ENCODE assay signal across 9 mouse cellular contexts in the genomic region with DNA sequence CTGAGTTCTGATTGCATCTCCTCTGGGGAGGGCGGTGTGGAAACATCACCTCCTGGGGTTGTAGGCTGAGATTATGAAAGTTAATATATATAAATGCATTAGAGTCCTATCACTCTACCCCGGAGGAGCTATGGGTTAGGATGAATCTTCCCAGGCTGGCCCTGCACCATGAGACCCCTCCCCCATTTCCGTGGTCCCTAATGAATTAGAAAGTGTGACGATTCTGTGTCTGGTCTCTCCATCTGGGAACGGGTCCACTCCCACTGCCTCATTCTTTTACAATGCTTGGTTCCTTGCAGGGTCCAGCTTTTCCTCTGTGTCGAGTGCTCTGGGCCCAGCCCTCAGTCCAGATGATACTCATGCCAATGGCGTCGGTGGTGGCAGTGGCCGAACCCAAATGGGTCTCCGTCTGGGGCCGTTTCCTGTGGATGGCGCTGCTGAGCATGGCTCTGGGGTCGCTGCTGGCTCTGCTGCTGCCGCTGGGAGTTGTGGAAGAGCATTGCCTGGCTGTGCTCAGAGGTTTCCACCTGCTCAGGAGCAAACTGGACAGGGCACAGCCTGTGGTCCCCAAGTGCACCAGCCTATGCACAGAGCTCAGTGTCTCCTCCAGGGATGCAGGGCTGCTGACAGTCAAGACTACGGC. TPM values are rescaled to one million over a fixed set of nuclear protein-coding genes. Genes with fewer than 3 reads are reported as not detected.
DNase-seq lines count a peak whose midpoint lies in the region; ATAC-seq lines count a peak whose summit lies in the region.
"Had no signal": no experiment of that assay in that cellular context is flagged by ENCODE, and none has a peak within 500 bp of the region (broad histone marks: within the 10 kb centered on the region; RNA-seq: fewer than 3 reads in every experiment).

No protein-coding gene starts in this region.

- intact Hi-C loops in left cerebral cortex, postnatal 4 days (cut with DNase I), result no loop called here

- peak overlapping the region; percentile 71 for H3K4me2 ChIP-seq in intestine, embryonic 15.5 days (replicated peaks)
- H3K4me2 ChIP-seq in neural tube, embryonic 15.5 days, result peak overlapping the region; percentile 86

- no peak for ATAC-seq in intestine, embryonic 15.5 days
- ATAC-seq in neural tube, embryonic 15.5 days (ENCODE audit: low FRiP score), result no peak

- peak overlapping the region; percentile 65 for H3K4me3 ChIP-seq in intestine, embryonic 15.5 days (replicated peaks)
- peak overlapping the region; percentile 66 for H3K4me3 ChIP-seq in neural tube, embryonic 15.5 days (replicated peaks)

- peak overlapping the region; percentile 64 for H3K9ac ChIP-seq in intestine, embryonic 15.5 days
- H3K9ac ChIP-seq in neural tube, embryonic 15.5 days (replicated peaks), result peak overlapping the region; percentile 74

- WGBS in intestine, embryonic 15.5 days, result 36% methylated on average over 15 of the region's 15 CpGs
- WGBS in neural tube, embryonic 15.5 days, result 41% methylated on average over 15 of the region's 15 CpGs

- H3K4me1 ChIP-seq in intestine, embryonic 15.5 days (replicated peaks), result peaks cover 17% of the 10 kb centered on the region
- peaks cover 28% of the 10 kb centered on the region for H3K4me1 ChIP-seq in neural tube, embryonic 15.5 days

- 0 out of 2 replicates have a peak overlapping the region, but pooled peaks have one; percentile 91 for H3K27ac ChIP-seq in intestine, embryonic 15.5 days
- H3K27ac ChIP-seq in neural tube, embryonic 15.5 days (replicated peaks), result peak overlapping the region; percentile 98

- no peaks in the 10 kb centered on the region for H3K9me3 ChIP-seq in intestine, embryonic 15.5 days
- H3K9me3 ChIP-seq in neural tube, embryonic 15.5 days (replicated peaks), result no peaks in the 10 kb centered on the region

- DNase-seq in cerebellum, adult 11-12 months, result peak; percentile 62
- no peak for DNase-seq in cerebellum, adult 11 months
- DNase-seq in retina, embryonic 14.5 days (ENCODE audit: low spot score), result peak; percentile 12
- DNase-seq in retina, postnatal 1 day, result no peak
- DNase-seq in frontal cortex, postnatal 10 days (ENCODE audit: low spot score in 2 of 2), result no peak
- DNase-seq in left cerebral cortex, postnatal 4 days, result no peak

- no peaks in the 10 kb centered on the region for H3K27me3 ChIP-seq in intestine, embryonic 15.5 days (replicated peaks)
- no peaks in the 10 kb centered on the region for H3K27me3 ChIP-seq in neural tube, embryonic 15.5 days (replicated peaks)

- H3K36me3 ChIP-seq in intestine, embryonic 15.5 days, result peaks cover 19% of the 10 kb centered on the region
- H3K36me3 ChIP-seq in neural tube, embryonic 15.5 days, result peaks cover 34% of the 10 kb centered on the region

RNA-seq across cellular contexts. Expression of a gene that starts 1.0 kb away (rescaled TPM):
- polyA plus RNA-seq in intestine, embryonic 15.5 days (2015; fragmentation: Nextera tagmentation; extraction: Ambion mirVana), result 5.4 and 6.2 TPM in 2 replicates
- polyA plus RNA-seq in neural tube, embryonic 15.5 days (2015; fragmentation: Nextera tagmentation; extraction: Ambion mirVana), result 9.6 and 11.1 TPM in 2 replicates
- total RNA-seq in left cerebral cortex, postnatal 4 days (2021), result 1 to 10 TPM; 5.7 to 7.8 TPM

RNA-seq across cellular contexts. Expression of a gene that starts 12.1 kb away (rescaled TPM):
- not detected in 2 replicates for polyA plus RNA-seq in intestine, embryonic 15.5 days (2015; fragmentation: Nextera tagmentation; extraction: Ambion mirVana)
- polyA plus RNA-seq in neural tube, embryonic 15.5 days (2015; fragmentation: Nextera tagmentation; extraction: Ambion mirVana), result not detected in 2 replicates
- not detected for total RNA-seq in left cerebral cortex, postnatal 4 days (2021)
- polyA plus RNA-seq: large intestine, adult 2 months had no signal

RNA-seq across cellular contexts. Expression of a gene that starts 35.7 kb away (rescaled TPM):
- 40.2 and 43.8 TPM in 2 replicates for polyA plus RNA-seq in intestine, embryonic 15.5 days (2015; fragmentation: Nextera tagmentation; extraction: Ambion mirVana)
- polyA plus RNA-seq in neural tube, embryonic 15.5 days (2015; fragmentation: Nextera tagmentation; extraction: Ambion mirVana), result 40.7 and 42.3 TPM in 2 replicates
- total RNA-seq in left cerebral cortex, postnatal 4 days (2021), result 10 to 100 TPM; 46.8 to 50.1 TPM

RNA-seq across cellular contexts. Expression of a gene that starts 35.9 kb away (rescaled TPM):
- 107 and 115 TPM in 2 replicates for polyA plus RNA-seq in intestine, embryonic 15.5 days (2015; fragmentation: Nextera tagmentation; extraction: Ambion mirVana)
- 88.6 and 90.9 TPM in 2 replicates for polyA plus RNA-seq in neural tube, embryonic 15.5 days (2015; fragmentation: Nextera tagmentation; extraction: Ambion mirVana)
- total RNA-seq in left cerebral cortex, postnatal 4 days (2021), result 10 to 100 TPM; 39.9 to 43.0 TPM

Comparison
In these comparisons a context has a peak if more than half of its experiments do, and no peak if none do; other contexts are left out.
1. DNase-seq: peak in cerebellum, adult 11-12 months (single experiment) and retina, embryonic 14.5 days (single experiment); none in cerebellum, adult 11 months (single experiment), retina, postnatal 1 day (single experiment), frontal cortex, postnatal 10 days (0 of 2) and left cerebral cortex, postnatal 4 days (single experiment).